In genomic region chr2:20905411-20905810, GRCm38 (mm10) we compare ENCODE assay signal across 22 mouse cellular contexts.
DNase-seq lines count a peak whose midpoint lies in the region; ATAC-seq lines count a peak whose summit lies in the region.
"Had no signal": no experiment of that assay in that cellular context is flagged by ENCODE, and none has a peak within 500 bp of the region (broad histone marks: within the 10 kb centered on the region; RNA-seq: fewer than 3 reads in every experiment).

No protein-coding gene starts in this region.

- intact Hi-C loops in left cerebral cortex, postnatal 36 days (cut with DNase I), result loop anchor here (10.0 kb wide), 1 partner anchor 129 kb away; no protein-coding TSS in a partner anchor

- ATAC-seq in frontal cortex, adult (ENCODE audit: low TSS enrichment), result peak; percentile 62
- ATAC-seq: activated CD4-positive, CD25-positive, alpha-beta regulatory T cell, adult 4 months; CD4-positive, CD25-positive, alpha-beta regulatory T cell, adult 4 months; forebrain, embryonic 14.5 days; forebrain, embryonic 16.5 days had no signal

- no peak for DNase-seq in frontal cortex, postnatal 25 days (ENCODE audit: low spot score in 2 of 2)
- peak; percentile 22 to 27 for DNase-seq in left cerebral cortex, adult 18-20 months (ENCODE audit: low spot score in 2 of 2)
- no peak for DNase-seq in left cerebral cortex, postnatal 36 days (ENCODE audit: low spot score in 2 of 2)
- DNase-seq in right cerebral cortex, adult 18-20 months, result peak; percentile 33
- DNase-seq in right cerebral cortex, postnatal 14 days, result no peak
- DNase-seq in brain, adult 2 months (ENCODE audit: low read depth, low spot score), result peak; percentile 74
- no peak for DNase-seq in lung, postnatal 36 days
- DNase-seq: adrenal gland, adult 8-10 months; adrenal gland, postnatal 14 days; adrenal gland, postnatal 36 days; B cell, adult 2 months; cerebellum, adult 11 months; cerebellum, adult 8-10 months; cerebellum, adult 9-11 months; cerebellum, postnatal 14 days; cerebellum, postnatal 36 days; embryo, embryonic 11 days had no signal

Comparison
In these comparisons a context has a peak if more than half of its experiments do, and no peak if none do; other contexts are left out.
1. DNase-seq: peak in left cerebral cortex, adult 18-20 months (2 of 2), right cerebral cortex, adult 18-20 months (single experiment) and brain, adult 2 months (single experiment); none in frontal cortex, postnatal 25 days (0 of 2), left cerebral cortex, postnatal 36 days (0 of 2), right cerebral cortex, postnatal 14 days (single experiment) and lung, postnatal 36 days (single experiment).